Mouse (Mus musculus) C2C12 (cell line): ENCODE data around the gene Itgb3bp.

Experiments used
- CTCF ChIP-seq: IDR thresholded peaks from one replicate; pipeline ENCODE4 v1.5.1; 2011; ENCODE audit not compliant: control insufficient read depth, insufficient read depth, insufficient read length
- USF1 ChIP-seq: IDR thresholded peaks from one replicate; pipeline ENCODE4 v1.6.1; 2011; ENCODE audit warnings: low read depth, mild to moderate bottlenecking, control low read depth, moderate library complexity

GRCm38 (mm10) chr4:99929613-99930517 is at the start of gene Itgb3bp:
- no peak for TF ChIP-seq CTCF
- TF ChIP-seq USF1: no peak
